Mouse (Mus musculus) c-Kit-negative CD71-positive TER-119-positive erythroid progenitor cells, embryonic 14.5 days (primary cell): ENCODE measurements around the gene Dmac2.
A peak's percentile ranks its signal among the peaks of the same experiment; 100 is the strongest.

Experiments
- DNase-seq: peaks from one replicate; pipeline ENCODE4 v3.0.0-alpha.2; 2013; ENCODE audit warnings: low read depth, low spot score

Dmac2 gene

GRCm38 (mm10) chr7:25615706-25616011 is 3.6 kb upstream of the Dmac2 start, which contains the start of gene Erich4:
TSS of gene Erich4 (minus strand) at chr7:25615892.
- DNase-seq: no peak

DNA sequence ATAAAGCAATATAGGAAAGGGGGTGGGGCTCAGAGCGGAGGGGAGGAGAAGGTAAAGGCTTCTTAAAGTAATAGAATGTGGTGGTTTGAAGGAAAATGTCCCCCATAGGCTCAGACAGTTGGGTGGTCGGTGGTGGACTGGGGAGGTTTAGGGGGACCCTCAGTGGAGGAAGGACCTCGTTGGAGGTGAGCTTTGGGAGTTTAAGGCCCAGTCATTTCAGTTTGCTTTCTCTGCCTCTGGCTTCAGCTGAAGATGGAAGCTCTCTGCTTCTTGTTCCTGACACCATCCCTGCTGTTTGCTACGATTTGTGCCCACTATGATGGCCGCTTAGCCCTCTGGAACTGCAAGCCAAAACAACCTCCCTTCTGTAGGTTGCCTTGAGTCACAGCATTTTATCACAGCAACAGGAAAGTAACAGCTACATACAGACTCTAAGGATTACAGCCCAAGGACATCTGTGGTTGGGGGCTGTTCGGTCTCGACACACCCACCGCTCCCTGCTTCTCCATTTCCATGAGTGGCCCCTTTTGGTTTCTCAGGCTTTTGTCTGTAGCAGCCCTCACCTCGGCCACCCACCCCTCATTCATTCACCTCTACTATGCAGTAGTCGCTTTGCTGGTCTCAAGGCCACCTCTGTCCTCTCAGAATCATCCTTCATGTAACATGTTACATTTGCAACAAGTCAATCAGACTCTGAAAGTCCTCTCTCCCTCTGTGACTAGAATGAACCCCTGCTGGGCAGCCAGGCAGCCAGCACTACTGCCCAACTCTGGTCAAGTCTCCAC is 1.6 kb upstream of the Dmac2 start:
- no peak for DNase-seq

GRCm38 (mm10) chr7:25619722-25619991 is 443 bp downstream of the Dmac2 start:
- no peak for DNase-seq

GRCm38 (mm10) chr7:25620101-25620500 is 887 bp downstream of the Dmac2 start:
- no peak for DNase-seq

- no peak for DNase-seq
These were observed 1.5 kb downstream of the Dmac2 start for GRCm38 (mm10) chr7:25620751-25621150.

GRCm38 (mm10) chr7:25623857-25624370 is 4.7 kb downstream of the Dmac2 start:
- no peak for DNase-seq

GRCm38 (mm10) chr7:25624851-25625250 is 5.6 kb downstream of the Dmac2 start:
- DNase-seq: no peak

GRCm38 (mm10) chr7:25625594-25626250 is 6.5 kb downstream of the Dmac2 start:
- DNase-seq: no peak

DNA sequence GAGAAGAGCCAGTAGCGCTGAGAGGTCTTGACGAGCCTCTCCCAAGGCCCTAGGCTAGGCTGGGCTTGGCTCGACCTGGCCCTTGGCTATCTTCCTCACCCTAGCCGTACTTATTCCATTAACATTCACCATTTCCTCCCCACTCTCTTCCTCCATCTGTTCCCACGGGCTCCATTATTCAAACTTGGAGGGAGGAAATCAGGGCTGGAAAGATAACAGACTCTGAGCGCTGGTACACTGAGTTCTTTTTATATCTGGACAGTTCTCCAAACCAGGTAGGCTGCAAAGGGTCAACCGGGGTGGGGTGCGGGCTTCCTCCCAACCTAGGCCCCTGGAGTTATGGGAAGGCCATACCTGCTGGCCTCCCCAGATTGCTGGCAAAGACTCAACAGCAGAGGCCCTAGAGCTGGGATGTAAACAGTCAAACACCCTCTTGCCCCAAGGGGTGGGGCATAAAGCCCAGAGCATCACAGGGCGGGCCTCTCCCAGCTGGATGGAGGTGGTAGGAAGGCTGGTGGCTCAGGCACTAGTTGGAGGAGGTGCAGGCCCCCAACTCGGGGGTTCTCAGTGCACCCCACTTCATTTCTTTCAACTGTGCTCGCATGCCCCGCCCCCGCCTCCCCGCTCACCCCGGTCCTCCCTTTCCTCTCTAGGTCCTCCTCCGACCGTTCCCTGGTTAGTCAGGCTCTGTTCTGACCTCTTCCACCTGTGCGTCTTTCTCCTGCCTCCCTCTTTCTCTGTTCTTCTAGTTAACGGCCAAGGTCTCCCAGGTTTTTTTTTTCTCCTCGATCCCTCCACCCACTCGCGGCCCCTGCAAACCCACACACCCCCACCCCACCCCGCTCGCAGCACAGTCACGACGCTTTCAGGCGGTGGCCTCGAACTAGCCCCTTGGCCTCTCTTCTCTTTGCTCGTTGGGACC is 7.6 kb downstream of the Dmac2 start, which contains the start of gene B3gnt8:
Gene B3gnt8, plus strand, starts transcription at position 146 of the 922 bp plus-strand sequence.
- no peak for DNase-seq

- peak; percentile 21 for DNase-seq
These were observed 8.5 kb downstream of the Dmac2 start for GRCm38 (mm10) chr7:25627431-25628322.

DNA sequence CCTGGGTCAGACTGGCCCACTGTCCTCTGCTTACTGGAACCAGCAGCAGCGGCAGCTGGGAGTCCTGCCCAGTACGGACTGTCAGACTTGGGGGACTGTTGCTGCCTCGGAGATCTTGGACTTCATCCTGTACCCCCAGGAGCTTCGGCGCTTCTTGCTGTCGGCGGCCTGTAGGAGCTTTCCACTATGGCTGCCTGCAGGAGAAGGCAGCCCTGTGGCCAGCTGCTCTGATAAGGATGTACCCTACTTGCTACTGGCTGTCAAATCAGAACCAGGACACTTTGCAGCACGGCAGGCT is 9.1 kb downstream of the Dmac2 start:
- no peak for DNase-seq

DNA sequence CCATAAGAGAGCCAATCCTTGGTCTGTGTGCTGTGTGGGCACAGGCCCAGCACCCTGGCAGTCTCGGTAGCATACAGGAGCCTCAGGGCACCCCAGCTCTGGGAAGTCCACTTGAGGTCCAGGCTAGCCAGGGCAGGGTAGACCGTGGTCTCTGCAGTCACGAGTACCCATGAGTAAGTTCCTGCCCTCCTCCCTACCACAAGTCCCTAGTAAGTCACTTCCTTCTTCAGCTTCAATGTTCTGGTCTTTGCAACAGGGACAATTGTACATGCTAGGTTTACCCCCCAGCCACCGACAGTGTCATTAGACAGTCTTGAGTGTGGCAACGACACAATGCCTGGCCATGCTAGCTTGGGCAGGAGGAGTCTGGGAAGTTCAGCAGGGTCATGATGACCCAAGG is 13.5 kb downstream of the Dmac2 start:
- DNase-seq: no peak

DNA sequence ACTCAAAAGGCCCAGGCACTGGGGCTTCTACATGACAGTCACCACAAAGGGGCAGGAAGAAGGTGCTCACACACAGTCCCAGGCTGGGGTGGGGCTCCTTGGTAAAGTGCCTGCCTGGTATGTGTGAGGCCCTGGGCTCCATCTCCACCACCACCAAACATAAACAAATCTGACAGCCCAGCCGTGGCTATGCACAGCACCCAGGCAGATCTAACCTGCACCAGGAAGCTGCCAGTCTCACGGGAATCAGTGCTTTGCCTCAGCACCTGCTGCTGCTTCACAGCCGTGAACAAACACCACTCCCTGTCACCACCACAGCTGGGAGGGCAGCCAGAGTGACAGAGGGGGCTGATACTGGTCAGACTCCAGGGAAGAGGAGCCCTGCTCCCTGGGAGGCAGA is 17.2 kb downstream of the Dmac2 start:
- DNase-seq: no peak

DNA sequence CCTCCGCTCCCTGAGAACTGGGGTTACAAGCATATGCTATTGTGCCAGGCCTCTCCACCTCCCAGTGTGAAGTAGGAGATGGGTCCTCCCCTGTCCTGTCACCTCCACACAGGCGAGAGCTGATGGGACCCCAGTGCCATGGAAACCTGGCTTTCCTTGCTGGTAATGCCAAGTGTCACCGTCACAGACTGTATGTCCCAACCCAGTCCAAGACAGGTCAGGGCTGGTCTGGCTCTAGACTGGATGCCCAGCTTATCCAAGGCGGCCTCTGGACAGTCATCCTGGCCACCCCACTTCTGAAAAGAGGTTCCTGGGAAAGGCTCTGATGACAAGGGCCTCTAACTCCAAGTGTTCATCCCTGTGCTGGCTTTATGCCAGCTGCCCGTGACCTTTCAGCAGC is 17.9 kb downstream of the Dmac2 start:
- no peak for DNase-seq

GRCm38 (mm10) chr7:25639754-25640153 is 20.5 kb downstream of the Dmac2 start:
- DNase-seq: no peak

DNA sequence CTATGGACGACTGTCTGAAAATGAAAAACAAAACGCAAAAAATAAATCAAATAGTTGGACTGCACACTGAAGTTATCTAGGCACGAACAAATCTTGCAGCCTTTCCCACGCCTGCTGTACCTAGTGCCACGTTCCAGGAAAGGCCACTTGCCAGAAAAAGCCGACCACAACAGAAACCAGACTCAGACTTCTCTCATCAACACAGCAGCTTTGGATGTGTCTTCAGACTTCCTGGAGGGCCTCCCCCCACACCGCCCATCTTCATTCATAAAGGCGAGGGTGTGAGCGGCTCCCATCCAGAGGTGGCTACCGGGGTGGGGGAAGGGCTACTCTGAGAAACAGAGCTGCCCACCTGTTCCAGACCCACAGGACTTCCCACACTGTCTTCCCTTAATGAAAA is 24.9 kb downstream of the Dmac2 start:
- DNase-seq: no peak

DNA sequence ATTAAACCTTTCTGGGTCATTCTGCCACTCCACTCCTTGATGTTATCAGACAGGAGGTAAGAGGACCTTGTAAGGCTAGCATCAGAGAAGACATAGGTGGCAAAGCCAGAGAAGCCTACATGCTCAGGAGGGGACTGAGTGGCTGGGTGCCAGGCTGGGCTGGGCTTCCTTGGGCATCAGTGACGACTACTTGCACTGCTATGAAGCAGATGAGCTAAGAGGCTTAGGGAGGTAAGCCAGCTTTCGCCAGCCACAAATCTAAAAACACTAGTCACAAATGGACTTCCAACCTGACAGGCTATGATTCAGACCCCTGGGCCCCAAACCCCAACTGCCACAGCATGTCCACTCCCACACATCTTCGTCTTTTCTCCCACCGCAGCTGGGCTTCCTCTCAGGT is 25.4 kb downstream of the Dmac2 start:
- no peak for DNase-seq

GRCm38 (mm10) chr7:25645074-25645473 is 25.9 kb downstream of the Dmac2 start:
- no peak for DNase-seq

- DNase-seq: no peak
These were observed 28.4 kb downstream of the Dmac2 start for GRCm38 (mm10) chr7:25647574-25648123.

DNA sequence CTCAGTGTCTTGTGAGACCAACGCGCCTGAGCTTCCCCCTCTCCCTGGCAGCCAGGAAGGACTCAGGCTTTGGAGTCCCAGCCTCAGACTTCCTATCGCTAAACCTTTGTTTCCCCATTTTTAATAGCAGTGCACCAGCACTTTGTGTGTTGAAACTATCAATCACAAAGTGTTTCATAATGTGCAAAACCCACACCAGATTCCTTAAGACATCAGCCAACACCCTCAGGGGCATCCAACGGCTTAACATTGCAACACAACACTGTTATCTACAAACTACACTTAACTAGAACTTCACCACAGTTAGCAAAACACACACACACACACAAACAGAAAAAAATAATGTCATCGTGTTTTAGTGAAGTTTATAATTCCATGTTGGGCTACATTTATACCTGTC is 30.6 kb downstream of the Dmac2 start:
- no peak for DNase-seq

DNA sequence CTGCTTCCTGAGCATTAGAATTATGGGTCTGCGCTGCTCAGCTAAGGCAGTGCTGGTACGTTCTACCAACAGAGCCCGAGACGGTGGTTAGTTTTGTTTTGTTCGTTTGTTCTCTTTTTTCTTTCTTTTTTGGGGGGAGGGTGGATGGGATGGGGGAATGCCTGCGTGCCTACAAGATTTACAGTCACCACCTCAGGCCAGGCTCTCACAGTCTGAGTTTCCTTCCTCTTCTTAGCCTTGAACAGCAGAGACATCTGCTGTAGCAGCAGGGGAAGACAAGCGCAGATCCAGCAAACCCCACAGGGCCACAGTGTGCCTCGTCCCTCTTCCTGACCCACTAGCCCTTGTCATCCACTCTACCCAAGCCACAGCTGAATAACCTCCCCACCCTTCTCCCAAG is 32.1 kb downstream of the Dmac2 start:
- no peak for DNase-seq
